ENCODE assay signal across 21 mouse cellular contexts in genomic region chr11:99083516-99083915, GRCm38 (mm10). TPM values are rescaled to one million over a fixed set of nuclear protein-coding genes. Genes with fewer than 3 reads are reported as not detected.
DNase-seq lines count a peak whose midpoint lies in the region; ATAC-seq and TF ChIP-seq lines count a peak whose summit lies in the region.
"Had no signal": no experiment of that assay in that cellular context is flagged by ENCODE, and none has a peak within 500 bp of the region (broad histone marks: within the 10 kb centered on the region; RNA-seq: fewer than 3 reads in every experiment).

No protein-coding gene starts in this region.

- peak; percentile 5 for DNase-seq in gastrocnemius, adult 2 months
- DNase-seq in gastrocnemius, postnatal 14 days, result no peak
- no peak for DNase-seq in left cerebral cortex, adult 11 months (ENCODE audit: low spot score)
- DNase-seq in layer of hippocampus, adult 2 months (ENCODE audit: low spot score in 2 of 2), result no peak
- DNase-seq: adrenal gland, postnatal 14 days; B cell, adult 2 months; cerebellum, adult 18-20 months; cerebellum, adult 9-11 months; cerebellum, postnatal 36 days; heart, adult 18-20 months; heart, postnatal 10 days; heart, postnatal 4 days had no signal

- TF ChIP-seq CTCF in gastrocnemius, adult 2 months (IDR thresholded peaks at IDR 0.05), result no peak
- TF ChIP-seq CTCF in layer of hippocampus, adult 2 months (conservative IDR thresholded peaks at IDR 0.05), result no peak

- H3K9ac ChIP-seq in embryonic facial prominence, embryonic 15.5 days, result no peak overlapping the region
- H3K9ac ChIP-seq in limb, embryonic 13.5 days, result no peak overlapping the region
- H3K9ac ChIP-seq: forebrain, embryonic 13.5 days; hindbrain, embryonic 13.5 days had no signal

- H3K4me2 ChIP-seq in embryonic facial prominence, embryonic 15.5 days (replicated peaks), result no peak overlapping the region
- no peak overlapping the region for H3K4me2 ChIP-seq in limb, embryonic 13.5 days (replicated peaks)
- H3K4me2 ChIP-seq: forebrain, embryonic 13.5 days; hindbrain, embryonic 13.5 days had no signal

- intact Hi-C loops in gastrocnemius, adult 2 months (cut with DNase I), result no loop called here
- intact Hi-C loops in gastrocnemius, postnatal 14 days (cut with DNase I; ENCODE audit: low total_unique reads), result no loop called here

- no peak overlapping the region for H3K27ac ChIP-seq in gastrocnemius, adult 2 months
- 0 out of 2 replicates have a peak overlapping the region, but pooled peaks have one; percentile 18 for H3K27ac ChIP-seq in embryonic facial prominence, embryonic 15.5 days (replicated peaks)
- peak overlapping the region; percentile 65 for H3K27ac ChIP-seq in limb, embryonic 13.5 days
- H3K27ac ChIP-seq in layer of hippocampus, adult 2 months, result no peak overlapping the region
- H3K27ac ChIP-seq: forebrain, embryonic 13.5 days; heart, embryonic 10.5 days; hindbrain, embryonic 13.5 days had no signal

- H3K4me3 ChIP-seq in gastrocnemius, adult 2 months, result no peak overlapping the region
- H3K4me3 ChIP-seq in embryonic facial prominence, embryonic 15.5 days (replicated peaks), result no peak overlapping the region
- no peak overlapping the region for H3K4me3 ChIP-seq in limb, embryonic 13.5 days
- H3K4me3 ChIP-seq in layer of hippocampus, adult 2 months, result no peak overlapping the region
- H3K4me3 ChIP-seq: forebrain, embryonic 13.5 days; heart, embryonic 10.5 days; hindbrain, embryonic 13.5 days had no signal

- no peaks in the 10 kb centered on the region for H3K27me3 ChIP-seq in embryonic facial prominence, embryonic 15.5 days
- no peaks in the 10 kb centered on the region for H3K27me3 ChIP-seq in limb, embryonic 13.5 days
- H3K27me3 ChIP-seq: forebrain, embryonic 13.5 days; hindbrain, embryonic 13.5 days had no signal

- no peaks in the 10 kb centered on the region for H3K9me3 ChIP-seq in embryonic facial prominence, embryonic 15.5 days (replicated peaks)
- no peaks in the 10 kb centered on the region for H3K9me3 ChIP-seq in limb, embryonic 13.5 days
- H3K9me3 ChIP-seq: forebrain, embryonic 13.5 days; G1E; heart, embryonic 10.5 days; hindbrain, embryonic 13.5 days had no signal

- 0 out of 2 replicates have a peak, but pooled peaks cover 3% of the 10 kb centered on the region for H3K36me3 ChIP-seq in embryonic facial prominence, embryonic 15.5 days
- H3K36me3 ChIP-seq in limb, embryonic 13.5 days, result no peaks in the 10 kb centered on the region
- H3K36me3 ChIP-seq: G1E; heart, embryonic 10.5 days; hindbrain, embryonic 13.5 days had no signal

- H3K4me1 ChIP-seq in embryonic facial prominence, embryonic 15.5 days, result peaks cover 51% of the 10 kb centered on the region
- peaks cover 48% of the 10 kb centered on the region for H3K4me1 ChIP-seq in limb, embryonic 13.5 days
- H3K4me1 ChIP-seq: forebrain, embryonic 13.5 days had no signal

- 76% methylated on average over 8 of the region's 8 CpGs for WGBS in embryonic facial prominence, embryonic 15.5 days
- WGBS in limb, embryonic 13.5 days, result 73% methylated on average over 8 of the region's 8 CpGs

- no peak for ATAC-seq in embryonic facial prominence, embryonic 15.5 days (ENCODE audit: insufficient number of reproducible peaks, low FRiP score, low TSS enrichment, low read depth)
- ATAC-seq in limb, embryonic 13.5 days (ENCODE audit: low FRiP score, low read depth), result no peak
- ATAC-seq in megakaryocyte-erythroid progenitor cell, adult 5-6 weeks (replicated peaks; ENCODE audit: low FRiP score, low TSS enrichment, poor library complexity, severe bottlenecking), result no peak
- ATAC-seq: CD4-positive, CD25-positive, alpha-beta regulatory T cell, adult 4 months; forebrain, embryonic 13.5 days had no signal

RNA-seq across cellular contexts. Expression of gene Tns4, which starts 5.6 kb away (rescaled TPM):
- under 1 TPM in 1 of 2 experiments, not detected in 1; 0.22 TPM for total RNA-seq in gastrocnemius, adult 2 months (2021)
- under 1 TPM in 1 of 2 experiments, not detected in 1; 0.10 TPM for total RNA-seq in gastrocnemius, postnatal 14 days (2021)
- polyA plus RNA-seq in embryonic facial prominence, embryonic 15.5 days (2015; fragmentation: Nextera tagmentation; extraction: Ambion mirVana), result 2.7 and 2.8 TPM in 2 replicates
- 0.55 and 1.2 TPM in 2 replicates for polyA plus RNA-seq in limb, embryonic 13.5 days (2015; fragmentation: Nextera tagmentation; extraction: Ambion mirVana)
- not detected in 2 replicates for total RNA-seq in megakaryocyte-erythroid progenitor cell, adult 5-6 weeks (2014; fragmentation: Nextera tagmentation)
- not detected in 2 replicates for total RNA-seq in megakaryocyte-erythroid progenitor cell, adult 5-6 weeks (2017)
- total RNA-seq in layer of hippocampus, adult 2 months (2021), result not detected
- total RNA-seq: gastrocnemius, adult 8-10 months had no signal
- polyA plus RNA-seq: forebrain, embryonic 13.5 days had no signal

RNA-seq across cellular contexts. Expression of gene Igfbp4, which starts 42.5 kb away (rescaled TPM):
- total RNA-seq in gastrocnemius, adult 2 months (2021), result 10 to 100 TPM; 30.4 to 36.8 TPM
- 100 to 1,000 TPM in 1 of 2 experiments, 10 to 100 TPM in 1; 76.9 to 104 TPM for total RNA-seq in gastrocnemius, postnatal 14 days (2021)
- 1,352 and 1,417 TPM in 2 replicates for polyA plus RNA-seq in embryonic facial prominence, embryonic 15.5 days (2015; fragmentation: Nextera tagmentation; extraction: Ambion mirVana)
- polyA plus RNA-seq in limb, embryonic 13.5 days (2015; fragmentation: Nextera tagmentation; extraction: Ambion mirVana), result 1,212 and 1,268 TPM in 2 replicates
- total RNA-seq in megakaryocyte-erythroid progenitor cell, adult 5-6 weeks (2014; fragmentation: Nextera tagmentation), result 15.9 and 22.9 TPM in 2 replicates
- 23.5 and 68.2 TPM in 2 replicates for total RNA-seq in megakaryocyte-erythroid progenitor cell, adult 5-6 weeks (2017)
- 10 to 100 TPM; 69.4 to 71.9 TPM for total RNA-seq in layer of hippocampus, adult 2 months (2021)

RNA-seq across cellular contexts. Expression of gene Top2a, which starts 59.5 kb away (rescaled TPM):
- under 1 TPM; 0.11 to 0.18 TPM for total RNA-seq in gastrocnemius, adult 2 months (2021)
- 10 to 100 TPM; 13.8 to 16.9 TPM for total RNA-seq in gastrocnemius, postnatal 14 days (2021)
- polyA plus RNA-seq in embryonic facial prominence, embryonic 15.5 days (2015; fragmentation: Nextera tagmentation; extraction: Ambion mirVana), result 162 and 168 TPM in 2 replicates
- 270 and 275 TPM in 2 replicates for polyA plus RNA-seq in limb, embryonic 13.5 days (2015; fragmentation: Nextera tagmentation; extraction: Ambion mirVana)
- total RNA-seq in megakaryocyte-erythroid progenitor cell, adult 5-6 weeks (2014; fragmentation: Nextera tagmentation), result 363 and 371 TPM in 2 replicates
- total RNA-seq in megakaryocyte-erythroid progenitor cell, adult 5-6 weeks (2017), result 444 and 492 TPM in 2 replicates
- 1 to 10 TPM; 1.7 to 3.0 TPM for total RNA-seq in layer of hippocampus, adult 2 months (2021)

Comparison
In these comparisons a context has a peak if more than half of its experiments do, and no peak if none do; other contexts are left out.
1. H3K27ac ChIP-seq: peak in embryonic facial prominence, embryonic 15.5 days (single experiment) and limb, embryonic 13.5 days (single experiment); none in gastrocnemius, adult 2 months (single experiment) and layer of hippocampus, adult 2 months (single experiment).
2. RNA of gene Top2a, which starts 59.5 kb away (total RNA-seq): 363 to 492 TPM in megakaryocyte-erythroid progenitor cell, adult 5-6 weeks; 13.8 to 16.9 TPM in gastrocnemius, postnatal 14 days, 1.7 to 3.0 TPM in layer of hippocampus, adult 2 months and 0.11 to 0.18 TPM in gastrocnemius, adult 2 months; every median in the first group is over 10 times any median in the second.